Mouse (Mus musculus) thymus, adult 2 months (tissue): ENCODE data around the gene Cachd1.

Experiments used
- CTCF ChIP-seq: fragments of 200-500 bp; IDR thresholded peaks from 2 replicates; pipeline ENCODE4 v1.5.1; 2012; ENCODE audit warnings: mild to moderate bottlenecking, control low read depth, low read length, moderate library complexity, borderline replicate concordance; ENCODE audit not compliant: control insufficient read depth, poor library complexity, insufficient read depth; ENCODE audit errors: extremely low read depth
- POLR2A ChIP-seq: fragments of 200-500 bp; IDR thresholded peaks from 2 replicates; pipeline ENCODE4 v1.6.1; 2012; ENCODE audit warnings: mild to moderate bottlenecking, low read length, control low read depth, moderate library complexity; ENCODE audit not compliant: control insufficient read depth, poor library complexity, insufficient read depth; ENCODE audit errors: extremely low read depth

DNA sequence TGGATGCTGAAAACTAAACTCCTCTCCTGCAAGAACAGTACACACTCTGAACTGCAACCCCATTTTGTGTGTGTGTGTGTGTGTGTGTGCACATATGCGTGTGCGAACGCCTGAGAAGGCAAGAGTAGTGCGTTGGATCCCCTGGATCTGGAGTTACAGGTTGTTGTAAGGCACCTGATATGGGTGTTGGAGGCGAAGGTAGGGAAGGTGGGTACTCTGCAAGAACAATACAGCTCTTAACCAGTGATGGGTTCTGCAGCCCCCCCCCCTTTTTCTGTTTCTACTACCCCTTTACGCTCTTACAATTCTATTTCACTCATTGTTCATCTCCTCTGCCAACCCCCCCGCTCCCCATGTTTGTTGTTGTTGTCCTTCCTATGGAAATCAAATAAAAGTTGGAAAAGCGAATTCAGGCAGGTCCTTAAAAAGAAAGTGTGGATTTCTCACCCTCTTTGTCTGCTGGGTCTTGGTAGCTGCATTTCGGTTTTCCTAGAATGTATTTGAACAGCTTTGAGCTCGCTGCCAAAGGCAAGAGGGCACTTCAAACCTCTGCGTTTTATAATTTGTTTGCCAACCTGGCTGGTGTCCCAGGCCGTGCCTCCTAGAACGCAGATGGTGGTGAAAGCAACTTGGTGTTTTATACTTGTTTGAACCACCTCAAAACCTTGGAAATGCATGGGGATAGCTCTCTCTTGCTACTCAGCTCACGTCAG is 24.4 kb downstream of the Cachd1 start:
- no peak for TF ChIP-seq CTCF
- no peak for TF ChIP-seq POLR2A
